Mouse (Mus musculus): Measurements from ENCODE around the gene Ttc21a. TPM values are rescaled to one million over a fixed set of nuclear protein-coding genes. Genes with fewer than 3 reads are reported as not detected.

Ttc21a gene
- polyA plus RNA-seq, 1 experiment from 2014 or later: 1.3 TPM

Other genes starting within 250 kb of the Ttc21a start
- gene Scn10a, start 218.3 kb upstream of the Ttc21a start, polyA plus RNA-seq (2015; fragmentation: Nextera tagmentation; extraction: Ambion mirVana): 0.06 and 0.11 TPM in 2 replicates
- gene Scn11a, start 112.2 kb upstream of the Ttc21a start, polyA plus RNA-seq (2015; fragmentation: Nextera tagmentation; extraction: Ambion mirVana): 0.04 TPM in 1 of 2 replicates, not detected in the other
- 50.9 and 53.4 TPM in 2 replicates for gene Wdr48, start 42.7 kb upstream of the Ttc21a start, polyA plus RNA-seq (2015; fragmentation: Nextera tagmentation; extraction: Ambion mirVana)
- gene Gorasp1, start within 50 bp of the Ttc21a start, polyA plus RNA-seq (2015; fragmentation: Nextera tagmentation; extraction: Ambion mirVana): 29.8 and 35.7 TPM in 2 replicates
- 9.6 and 9.8 TPM in 2 replicates for gene Csrnp1, start 47.1 kb downstream of the Ttc21a start, polyA plus RNA-seq (2015; fragmentation: Nextera tagmentation; extraction: Ambion mirVana)
- gene Xirp1, start 86.0 kb downstream of the Ttc21a start, polyA plus RNA-seq (2015; fragmentation: Nextera tagmentation; extraction: Ambion mirVana): 1.3 and 1.6 TPM in 2 replicates
- 8.9 and 9.2 TPM in 2 replicates for gene Cx3cr1, start 132.3 kb downstream of the Ttc21a start, polyA plus RNA-seq (2015; fragmentation: Nextera tagmentation; extraction: Ambion mirVana)
- 0.38 and 0.72 TPM in 2 replicates for gene Ccr8, start 154.5 kb downstream of the Ttc21a start, polyA plus RNA-seq (2015; fragmentation: Nextera tagmentation; extraction: Ambion mirVana)
- gene Slc25a38, start 172.8 kb downstream of the Ttc21a start, polyA plus RNA-seq (2015; fragmentation: Nextera tagmentation; extraction: Ambion mirVana): 29.8 and 29.9 TPM in 2 replicates
- gene Rpsa, start 190.1 kb downstream of the Ttc21a start, polyA plus RNA-seq (2015; fragmentation: Nextera tagmentation; extraction: Ambion mirVana): 1,386 and 1,480 TPM in 2 replicates
- gene Mobp, start 212.1 kb downstream of the Ttc21a start, polyA plus RNA-seq (2015; fragmentation: Nextera tagmentation; extraction: Ambion mirVana): not detected in 2 replicates